Mouse (Mus musculus) hindbrain, embryonic 14.5 days (tissue): ENCODE measurements around the gene Zfp771. TPM values are rescaled to one million over a fixed set of nuclear protein-coding genes. Genes with fewer than 3 reads are reported as not detected.

Experiments used
- ATAC-seq: fragments of 200-750 bp; cut with Nextera tagmentation; 2 replicates; pipeline ENCODE4 v1.8.0; 2017; ENCODE audit warnings: moderate number of reproducible peaks, mild to moderate bottlenecking, moderate TSS enrichment, moderate library complexity; ENCODE audit not compliant: low FRiP score
- DNase-seq: peaks from one replicate; pipeline ENCODE4 v3.0.0-alpha.2; 2015; ENCODE audit warnings: low spot score
- H3K27ac ChIP-seq: fragments of 300-500 bp; sonication (generic); 2 replicates; pipeline ENCODE4 v1.5.1; 2014; ENCODE audit warnings: mild to moderate bottlenecking, moderate library complexity
- H3K27me3 ChIP-seq: fragments of 300-500 bp; sonication (generic); 2 replicates; pipeline ENCODE4 v1.6.1; 2014; ENCODE audit warnings: mild to moderate bottlenecking, low read length, mixed read lengths; ENCODE audit not compliant: control insufficient read depth, insufficient read depth
- H3K36me3 ChIP-seq: fragments of 300-500 bp; sonication (generic); replicated peaks from 2 replicates; pipeline ENCODE4 v1.6.1; 2014; ENCODE audit not compliant: control insufficient read depth, insufficient read depth
- H3K4me1 ChIP-seq: fragments of 300-500 bp; sonication (generic); replicated peaks from 2 replicates; pipeline ENCODE4 v1.6.1; 2014; ENCODE audit warnings: antibody characterized with exemption, low read length, mixed read lengths; ENCODE audit not compliant: control insufficient read depth, insufficient read depth
- H3K4me2 ChIP-seq: fragments of 300-500 bp; sonication (generic); replicated peaks from 2 replicates; pipeline ENCODE4 v1.6.1; 2014; ENCODE audit warnings: mild to moderate bottlenecking, moderate library complexity
- H3K4me3 ChIP-seq: fragments of 300-500 bp; sonication (generic); replicated peaks from 2 replicates; pipeline ENCODE4 v1.5.1; 2014; ENCODE audit warnings: mild to moderate bottlenecking, low read length
- H3K9ac ChIP-seq: fragments of 300-500 bp; sonication (generic); 2 replicates; pipeline ENCODE4 v1.6.1; 2014
- H3K9me3 ChIP-seq: fragments of 300-500 bp; sonication (generic); 2 replicates; pipeline ENCODE4 v1.6.1; 2016; ENCODE audit warnings: low read length; ENCODE audit not compliant: control insufficient read depth
- WGBS: fragments of 180-500 bp; shearing (Covaris S2); extraction: QIAGEN DNeasy Blood & Tissue Kit; methylation state at CpG from one replicate; pipeline ENCODE4 v1.1.7; 2014; 5-methylcytosine and 5-hydroxymethylcytosine counted together
- polyA plus RNA-seq: library from polyadenylated mRNA; unstranded; fragments of >200 nt; fragmentation: Nextera tagmentation; extraction: Ambion mirVana; gene quantifications from 2 replicates; pipeline ENCODE4 v1.2.1, GENCODE M21; 2014

Gene Zfp771
- polyA plus RNA-seq, 1 experiment from 2014 or later: 63.4 TPM

- WGBS: 75% methylated on average over 1 of the region's 1 CpGs
Observed at GRCm38 (mm10) chr7:127287940-127288339, 43.9 kb downstream of the Zfp771 start.

GRCm38 (mm10) chr7:127289306-127289705, 45.2 kb downstream of the Zfp771 start:
- Histone ChIP-seq H3K27ac (no peak overlapping the region), H3K4me2 (no peak overlapping the region), H3K4me1 (no peaks in the 10 kb centered on the region), H3K27me3 (no peaks in the 10 kb centered on the region), H3K4me3 (no peak overlapping the region), H3K9me3 (peaks cover 10% of the 10 kb centered on the region; the same call in 1 of the 2 replicates), H3K36me3 (no peaks in the 10 kb centered on the region), H3K9ac (no peak overlapping the region)
- WGBS: 90% methylated on average over 2 of the region's 2 CpGs
- no peak for DNase-seq
- no peak for ATAC-seq

More at GRCm38 (mm10) chr7:127287940-127288339, 43.9 kb downstream of the Zfp771 start:
- no peaks in the 10 kb centered on the region for H3K36me3 ChIP-seq
- no peak overlapping the region for H3K9ac ChIP-seq
- DNase-seq (no peak), ATAC-seq (no peak)
- no peak overlapping the region for H3K27ac ChIP-seq
- H3K27me3 ChIP-seq: no peaks in the 10 kb centered on the region
- no peak overlapping the region for H3K4me3 ChIP-seq
- H3K9me3 ChIP-seq: peaks cover 10% of the 10 kb centered on the region; the same call in 1 of the 2 replicates
- H3K4me2 ChIP-seq: no peak overlapping the region
- no peaks in the 10 kb centered on the region for H3K4me1 ChIP-seq

- Histone ChIP-seq H3K9me3 (peaks cover 10% of the 10 kb centered on the region; the same call in 1 of the 2 replicates), H3K27me3 (no peaks in the 10 kb centered on the region), H3K4me3 (no peak overlapping the region), H3K4me1 (no peaks in the 10 kb centered on the region), H3K9ac (no peak overlapping the region), H3K27ac (no peak overlapping the region), H3K36me3 (no peaks in the 10 kb centered on the region), H3K4me2 (no peak overlapping the region)
- ATAC-seq: no peak
- 51% methylated on average over 8 of the region's 8 CpGs for WGBS
- no peak for DNase-seq
Observed at GRCm38 (mm10) chr7:127290142-127290541, 46.1 kb downstream of the Zfp771 start.

GRCm38 (mm10) chr7:127296098-127296497, 52.0 kb downstream of the Zfp771 start, which contains the start of gene Itgal:
TSS of gene Itgal (plus strand) at chr7:127296260.
- Histone ChIP-seq H3K36me3 (no peaks in the 10 kb centered on the region), H3K4me2 (no peak within 1 kb of the TSS), H3K27me3 (no peaks in the 10 kb centered on the region), H3K27ac (no peak within 1 kb of the TSS), H3K4me3 (no peak within 1 kb of the TSS), H3K9ac (no peak within 1 kb of the TSS), H3K4me1 (no peaks in the 10 kb centered on the region), H3K9me3 (no peaks in the 10 kb centered on the region)
- 86% methylated on average over 11 of the region's 11 CpGs for WGBS
- ATAC-seq (no peak), DNase-seq (no peak)

- Histone ChIP-seq H3K27ac (no peak overlapping the region), H3K9me3 (no peaks in the 10 kb centered on the region), H3K9ac (no peak overlapping the region), H3K27me3 (no peaks in the 10 kb centered on the region), H3K36me3 (no peaks in the 10 kb centered on the region), H3K4me1 (no peaks in the 10 kb centered on the region), H3K4me2 (no peak overlapping the region), H3K4me3 (no peak overlapping the region)
- no peak for DNase-seq
- ATAC-seq: no peak
- WGBS: 82% methylated on average over 5 of the region's 5 CpGs
Observed at GRCm38 (mm10) chr7:127296786-127297555, 52.9 kb downstream of the Zfp771 start.

- Histone ChIP-seq H3K4me2 (no peak overlapping the region), H3K4me3 (no peak overlapping the region), H3K36me3 (no peaks in the 10 kb centered on the region), H3K4me1 (no peaks in the 10 kb centered on the region), H3K27me3 (no peaks in the 10 kb centered on the region), H3K9ac (no peak overlapping the region), H3K27ac (no peak overlapping the region), H3K9me3 (no peaks in the 10 kb centered on the region)
- ATAC-seq (no peak), DNase-seq (no peak)
- WGBS: 95% methylated on average over 5 of the region's 5 CpGs
Observed at GRCm38 (mm10) chr7:127297586-127298193, 53.6 kb downstream of the Zfp771 start.

Other genes with a start within 250 kb of the Zfp771 start
- 3.4 and 4.0 TPM in 2 replicates for gene Mvp, start 229.7 kb upstream of the Zfp771 start, polyA plus RNA-seq
- gene Pagr1b, start 227.8 kb upstream of the Zfp771 start, polyA plus RNA-seq: 0.70 TPM in 1 of 2 replicates, not detected in the other
- 31.5 and 38.6 TPM in 2 replicates for gene Pagr1a, start 226.9 kb upstream of the Zfp771 start, polyA plus RNA-seq
- gene Gm42742, start 223.2 kb upstream of the Zfp771 start, polyA plus RNA-seq: 51.9 and 52.3 TPM in 2 replicates
- gene Prrt2, start 223.1 kb upstream of the Zfp771 start, polyA plus RNA-seq: 46.7 and 57.0 TPM in 2 replicates
- 68.6 and 73.1 TPM in 2 replicates for gene Maz, start 217.2 kb upstream of the Zfp771 start, polyA plus RNA-seq
- gene Kif22, start 201.8 kb upstream of the Zfp771 start, polyA plus RNA-seq: 20.3 and 24.6 TPM in 2 replicates
- gene Zg16, start 156.9 kb upstream of the Zfp771 start, polyA plus RNA-seq: not detected in 2 replicates
- gene AI467606, start 152.9 kb upstream of the Zfp771 start, polyA plus RNA-seq: 1.7 and 1.9 TPM in 2 replicates
- gene Qprt, start 122.0 kb upstream of the Zfp771 start, polyA plus RNA-seq: 0.55 and 0.87 TPM in 2 replicates
- gene Spn, start 106.5 kb upstream of the Zfp771 start, polyA plus RNA-seq: not detected in 2 replicates
- gene Cd2bp2, start 48.2 kb upstream of the Zfp771 start, polyA plus RNA-seq: 63.7 and 64.9 TPM in 2 replicates
- gene Tbc1d10b, start 35.8 kb upstream of the Zfp771 start, polyA plus RNA-seq: 24.6 and 33.0 TPM in 2 replicates
- gene Mylpf, start 35.4 kb upstream of the Zfp771 start, polyA plus RNA-seq: 2.2 and 2.8 TPM in 2 replicates
- 25.0 TPM in 2 replicates for gene Zfp553, start 11.2 kb upstream of the Zfp771 start, polyA plus RNA-seq
- 8.3 and 9.2 TPM in 2 replicates for gene Sept1, start 11.1 kb upstream of the Zfp771 start, polyA plus RNA-seq
- gene Dctpp1, start 16.4 kb downstream of the Zfp771 start, polyA plus RNA-seq: 119 and 126 TPM in 2 replicates
- 76.3 and 80.6 TPM in 2 replicates for gene Sephs2, start 29.8 kb downstream of the Zfp771 start, polyA plus RNA-seq
- gene Itgal, start 52.0 kb downstream of the Zfp771 start, polyA plus RNA-seq: 0.12 and 0.46 TPM in 2 replicates
- gene Zfp768, start 101.3 kb downstream of the Zfp771 start, polyA plus RNA-seq: 4.8 and 6.1 TPM in 2 replicates
- 8.2 and 8.5 TPM in 2 replicates for gene Zfp747, start 131.8 kb downstream of the Zfp771 start, polyA plus RNA-seq
- gene 9130019O22Rik, start 142.9 kb downstream of the Zfp771 start, polyA plus RNA-seq: 4.5 and 5.7 TPM in 2 replicates
- gene E430018J23Rik, start 149.4 kb downstream of the Zfp771 start, polyA plus RNA-seq: 6.1 and 6.4 TPM in 2 replicates
- gene Zfp764, start 162.5 kb downstream of the Zfp771 start, polyA plus RNA-seq: 4.2 and 5.3 TPM in 2 replicates
- 25.6 and 31.6 TPM in 2 replicates for gene Zfp688, start 177.8 kb downstream of the Zfp771 start, polyA plus RNA-seq
- gene Zfp689, start 204.9 kb downstream of the Zfp771 start, polyA plus RNA-seq: 12.9 and 14.0 TPM in 2 replicates
- gene Prr14, start 215.3 kb downstream of the Zfp771 start, polyA plus RNA-seq: 36.1 and 37.5 TPM in 2 replicates
- gene Fbrs, start 234.9 kb downstream of the Zfp771 start, polyA plus RNA-seq: 13.6 and 15.3 TPM in 2 replicates